Mouse (Mus musculus) ovary, postnatal 36 days (tissue): Measurements from ENCODE around the gene Tcf7l2.

ENCODE experiments used
- DNase-seq: peaks from one replicate; pipeline ENCODE4 v3.0.0; 2022; ENCODE audit warnings: low spot score, mixed read lengths

Gene Tcf7l2

DNA sequence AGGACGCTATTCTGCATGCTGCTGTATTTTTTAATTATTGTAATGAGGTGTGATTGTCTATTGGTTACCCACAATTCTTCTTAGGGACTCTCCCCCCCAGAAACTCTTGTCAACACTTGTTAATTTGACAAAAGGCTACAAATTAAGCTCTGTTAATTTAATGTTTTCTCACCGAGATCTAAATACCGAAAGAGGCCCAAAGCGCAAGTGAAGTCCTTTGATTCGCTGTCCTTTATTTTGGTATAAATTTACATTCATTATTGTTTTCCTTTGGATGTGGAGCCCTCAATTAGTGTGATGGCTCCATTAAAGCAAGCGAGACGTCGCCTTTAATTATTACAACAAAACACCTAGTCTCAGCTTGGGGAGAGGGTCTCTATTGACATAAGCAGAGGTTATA, 170.3 kb downstream of the Tcf7l2 start:
- DNase-seq = no peak

DNA sequence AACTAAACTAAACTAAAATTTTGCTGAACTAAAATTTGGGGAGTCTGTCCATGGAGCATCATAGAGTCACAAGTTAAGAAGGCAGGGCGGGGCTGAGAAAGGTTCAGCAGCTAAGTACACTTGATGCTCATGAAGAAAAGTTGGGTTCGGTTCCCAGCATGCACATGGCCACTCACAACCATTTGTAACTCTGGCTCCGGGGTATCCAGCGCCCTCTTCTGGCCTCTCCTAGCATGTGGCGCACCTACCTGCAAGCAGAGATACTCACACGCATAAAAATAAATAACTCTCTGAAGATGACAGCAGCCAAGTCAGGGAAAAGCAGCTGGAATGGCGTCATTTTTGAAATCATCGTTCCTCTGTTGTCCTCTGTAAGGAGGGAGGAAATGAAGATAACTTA, 171.2 kb downstream of the Tcf7l2 start:
- no peak for DNase-seq

DNA sequence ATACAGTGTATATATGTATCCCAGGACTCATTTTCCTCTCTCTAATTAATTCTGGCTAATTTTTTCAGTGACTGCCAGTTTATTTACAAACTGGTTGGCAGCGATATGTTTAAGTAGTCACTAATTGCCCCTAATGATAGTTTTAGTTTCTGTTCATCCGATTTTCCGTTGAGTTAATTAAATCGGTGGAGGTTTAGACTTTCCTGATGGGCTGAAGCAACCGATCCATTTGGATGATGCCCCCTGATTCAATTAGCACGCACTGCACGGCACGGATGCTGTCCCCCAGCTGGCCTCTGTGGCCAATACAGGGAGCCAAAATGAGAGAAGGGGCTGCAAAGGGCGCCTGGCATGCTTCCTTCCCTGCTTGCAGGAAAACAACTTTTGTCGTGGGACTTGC, 172.0 kb downstream of the Tcf7l2 start:
- DNase-seq = no peak

DNA sequence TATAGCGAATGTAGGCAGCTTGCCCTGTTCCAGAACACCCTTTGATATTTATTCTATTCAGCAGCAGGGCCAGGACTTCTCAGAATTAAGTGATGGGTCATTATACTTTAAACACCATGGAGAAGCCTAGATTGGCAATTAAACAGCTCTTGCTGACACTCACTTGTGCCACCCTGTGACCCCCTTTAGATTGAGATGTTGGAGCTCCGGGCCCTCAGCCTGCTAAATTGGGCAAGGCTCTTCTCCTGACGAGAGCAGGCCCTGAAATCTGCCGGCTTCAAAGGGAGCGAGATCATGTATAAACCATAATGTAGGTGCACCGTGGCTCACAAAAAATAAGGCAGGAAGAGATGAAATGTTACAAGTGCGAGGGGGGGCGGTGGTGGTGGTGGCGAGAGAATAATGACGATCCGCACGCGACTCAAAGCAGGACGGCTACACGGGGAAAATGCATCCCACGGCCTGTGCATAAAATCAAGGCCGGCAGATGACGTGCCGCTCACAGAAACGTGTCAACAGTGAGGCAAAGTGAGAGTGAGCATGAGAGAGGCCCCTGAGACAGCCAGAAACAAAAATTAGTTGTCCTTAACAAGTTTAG, 173.1 kb downstream of the Tcf7l2 start:
- no peak for DNase-seq

DNA sequence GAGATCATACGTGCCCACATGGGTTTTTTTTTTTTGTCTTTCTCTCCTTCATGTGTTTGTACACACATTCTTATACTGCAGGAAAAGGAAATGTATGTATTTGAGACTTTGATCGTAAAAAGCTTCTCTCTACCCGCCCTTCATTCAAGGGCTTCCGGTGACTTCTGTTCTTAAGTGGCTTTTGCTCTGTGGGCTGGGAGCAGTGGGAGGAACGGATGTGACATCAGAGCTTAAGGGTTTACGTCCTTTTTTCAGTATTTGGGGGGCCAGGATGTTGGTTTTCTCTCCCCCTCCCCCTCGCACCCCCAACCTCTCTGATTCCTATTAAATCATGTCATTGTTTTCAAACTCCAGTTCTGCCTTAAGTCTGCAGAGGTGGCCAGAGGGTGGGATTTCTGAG, 173.9 kb downstream of the Tcf7l2 start:
- no peak for DNase-seq

DNA sequence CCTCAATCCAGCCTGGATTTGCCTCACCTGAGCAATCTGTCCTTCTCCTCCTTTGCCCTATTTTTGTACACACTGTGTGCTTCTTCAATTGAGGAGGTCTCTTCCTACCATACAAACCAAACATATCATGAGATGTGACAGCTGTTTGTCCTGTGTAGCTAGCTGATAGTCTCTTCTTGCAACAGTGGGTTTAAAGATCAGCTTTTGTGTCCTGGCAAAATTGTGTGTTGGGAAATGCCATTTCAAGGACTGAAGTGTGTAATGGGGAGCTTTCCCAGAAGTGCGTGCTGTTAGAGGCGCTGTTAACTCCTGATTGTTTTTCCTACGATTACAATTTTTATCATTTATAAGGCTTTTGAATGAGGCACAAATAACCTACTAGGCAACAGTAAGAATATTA, 174.6 kb downstream of the Tcf7l2 start:
- no peak for DNase-seq

DNA sequence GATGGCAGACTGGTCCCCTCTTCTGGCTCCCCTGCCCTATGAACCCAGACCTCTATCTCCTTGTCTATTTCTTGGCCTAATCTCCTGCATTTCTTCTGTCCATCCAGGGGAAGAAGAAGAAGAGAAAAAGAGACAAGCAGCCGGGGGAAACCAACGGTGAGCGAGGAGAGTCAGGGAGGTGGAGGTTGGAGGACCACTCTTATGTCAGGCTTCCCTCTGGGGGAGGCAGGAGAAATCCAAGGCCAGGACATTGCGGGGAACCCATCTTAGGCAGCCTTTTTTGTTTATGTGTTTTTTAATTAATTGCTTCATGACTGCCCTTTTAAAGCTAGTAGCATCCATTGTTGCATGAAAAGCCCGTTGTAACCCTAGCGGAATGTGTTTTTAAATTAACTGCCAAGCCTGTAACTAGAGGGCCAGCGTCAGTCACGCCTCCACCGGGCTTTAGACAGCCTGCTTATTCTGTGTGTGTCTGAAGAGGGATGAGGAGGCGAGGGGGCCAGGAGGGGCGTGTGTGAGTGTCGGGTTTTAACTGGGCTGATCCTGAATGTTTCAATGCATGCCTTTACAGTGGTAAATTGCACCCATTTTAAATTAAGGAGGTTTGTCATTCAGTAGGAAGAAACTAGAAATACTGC, 182.3 kb downstream of the Tcf7l2 start:
- DNase-seq = no peak

DNA sequence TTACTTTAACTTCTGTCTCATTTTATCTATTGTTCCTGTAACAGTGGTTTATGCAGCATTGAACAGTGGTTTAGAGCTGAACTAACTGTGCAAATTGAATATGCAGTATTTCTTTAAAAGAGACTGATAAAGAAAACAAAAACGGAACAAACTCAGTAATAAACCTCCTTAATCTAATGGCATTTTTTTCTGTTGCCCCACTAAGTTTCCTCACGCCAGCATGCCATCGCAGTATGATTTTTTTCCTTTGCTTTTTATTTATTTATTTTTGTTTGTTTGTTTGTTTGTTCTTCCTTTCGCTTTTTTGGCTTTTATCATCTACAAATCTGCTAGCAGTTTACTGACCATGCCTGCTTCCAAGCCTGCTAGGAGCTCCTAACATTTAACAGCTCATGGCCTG, 183.2 kb downstream of the Tcf7l2 start:
- DNase-seq = no peak

DNA sequence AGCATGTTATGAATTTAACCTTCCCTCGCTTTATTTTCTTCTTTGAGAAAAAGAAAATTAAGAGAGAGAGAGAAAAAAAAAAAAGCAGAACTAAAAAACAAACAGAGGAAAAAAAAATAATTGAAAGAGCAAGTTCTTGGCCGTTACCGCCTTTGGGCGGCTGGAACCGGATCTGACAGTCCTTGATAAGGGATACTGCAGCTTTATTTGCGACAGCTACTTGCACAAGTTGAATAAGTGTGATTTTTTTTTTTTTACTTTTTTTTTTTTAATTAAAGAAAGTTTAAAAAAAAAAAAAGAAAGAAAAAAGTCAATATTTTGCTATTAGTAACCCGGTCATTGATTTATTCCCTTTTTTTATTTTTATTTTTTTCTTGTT, 183.8 kb downstream of the Tcf7l2 start:
- DNase-seq = peak; percentile 65

DNA sequence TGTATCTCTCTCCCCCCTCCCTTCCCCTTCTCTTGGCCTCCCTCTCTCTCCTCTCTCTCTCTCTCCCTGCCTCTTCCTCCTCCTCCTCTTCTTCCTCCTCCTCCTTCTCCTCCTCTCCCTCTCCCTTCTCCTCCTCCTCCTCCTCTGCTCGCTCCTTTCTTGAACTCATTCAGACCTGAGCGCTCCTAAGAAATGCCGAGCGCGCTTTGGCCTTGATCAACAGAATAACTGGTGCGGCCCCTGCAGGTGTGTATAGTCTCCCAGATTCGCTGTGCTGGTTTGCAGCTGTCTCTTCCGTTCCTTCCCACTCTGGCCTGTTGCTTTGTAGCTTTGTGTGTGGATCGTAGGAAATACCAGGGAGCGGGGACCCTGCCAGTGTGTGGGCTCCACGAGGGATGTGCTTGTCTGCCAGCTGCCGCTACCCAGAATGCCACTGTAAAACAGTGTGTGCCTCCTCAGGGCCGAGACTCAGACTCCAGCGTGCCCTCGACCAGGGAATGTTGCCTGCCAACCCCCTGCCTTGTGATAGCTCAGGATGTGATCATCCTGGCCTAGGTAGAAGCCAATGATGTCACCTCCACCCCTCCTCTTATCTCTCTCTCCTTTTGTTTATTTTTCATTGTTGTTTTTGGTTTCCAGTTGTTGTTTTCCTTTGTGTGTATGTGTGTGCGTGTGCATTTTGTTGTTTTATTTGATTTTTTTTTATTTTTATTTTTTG, 184.3 kb downstream of the Tcf7l2 start:
- peak; percentile 36 for DNase-seq

DNA sequence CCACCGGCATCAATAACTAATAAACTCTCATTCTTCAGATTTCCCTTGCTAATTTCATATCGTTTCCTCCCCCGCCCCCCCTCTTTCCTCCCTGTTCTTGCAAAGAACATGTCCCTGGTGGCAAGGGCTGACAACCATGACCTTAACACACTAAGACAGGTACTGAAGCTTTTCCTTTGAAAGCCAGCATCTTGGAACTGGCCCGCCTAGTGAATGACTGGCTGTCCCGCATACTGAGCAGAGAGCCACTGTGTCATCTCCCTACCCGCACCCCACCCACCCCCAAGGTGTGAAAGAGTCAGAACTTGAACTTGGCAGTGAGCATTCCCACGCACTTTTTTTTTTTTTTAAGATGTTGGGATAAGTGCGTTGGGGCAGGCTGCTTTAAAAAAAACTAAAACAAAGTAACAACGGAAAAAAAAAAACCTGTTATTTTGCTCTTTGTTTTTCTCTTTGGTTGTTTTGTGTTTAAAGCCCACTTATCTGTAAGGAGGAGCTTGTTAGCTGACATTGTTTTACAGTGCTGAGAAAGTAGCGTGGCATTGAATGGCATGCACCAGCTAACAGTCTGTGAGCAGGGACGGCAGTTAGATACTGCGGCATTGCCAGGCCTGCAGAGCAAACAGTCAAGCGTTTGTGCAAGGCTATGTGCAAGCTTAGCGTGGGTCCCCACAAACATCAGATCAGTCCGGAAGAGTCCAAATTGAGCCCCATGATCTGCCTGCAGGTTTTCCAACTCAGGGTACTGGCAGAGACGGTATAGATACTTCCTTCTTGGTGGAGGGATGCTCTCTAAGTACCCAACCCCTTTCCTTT, 185.4 kb downstream of the Tcf7l2 start:
- no peak for DNase-seq

DNA sequence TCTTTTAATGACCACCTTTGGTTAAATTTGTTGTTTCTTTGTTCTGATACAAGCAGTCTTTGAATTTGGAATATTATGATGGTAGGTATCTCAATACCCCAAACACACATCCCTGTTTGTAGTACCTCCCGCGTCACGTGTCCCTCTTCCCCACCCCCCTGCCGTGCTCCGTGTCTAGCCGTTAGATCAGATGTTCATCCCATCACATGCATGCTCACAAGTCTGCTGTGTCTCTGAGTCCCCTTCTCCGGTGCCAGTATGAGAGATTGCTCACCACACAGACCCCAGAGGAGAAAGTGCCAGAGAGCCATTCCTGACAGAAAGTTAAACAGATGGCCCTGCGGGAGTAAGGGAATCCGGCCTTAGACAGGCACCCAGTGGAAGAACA, 186.0 kb downstream of the Tcf7l2 start:
- no peak for DNase-seq

DNA sequence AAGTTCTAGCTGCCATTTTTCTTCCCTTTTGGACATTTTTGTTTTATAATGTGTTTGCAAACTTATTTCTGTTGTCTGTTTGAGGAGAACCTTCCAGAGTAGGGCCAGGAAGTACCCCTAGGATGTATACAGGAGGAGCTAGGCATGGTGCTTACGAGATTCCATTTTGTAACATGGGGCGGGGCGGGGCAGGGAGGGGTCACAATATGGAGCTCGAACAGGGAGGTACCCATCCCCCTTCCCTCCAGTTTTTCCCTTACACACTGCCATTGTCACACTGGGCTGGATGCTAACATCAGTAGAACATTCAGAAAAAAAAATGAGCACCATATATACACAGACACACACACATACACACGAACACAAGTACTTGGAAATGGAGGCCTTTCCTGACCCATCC, 187.1 kb downstream of the Tcf7l2 start:
- no peak for DNase-seq

DNA sequence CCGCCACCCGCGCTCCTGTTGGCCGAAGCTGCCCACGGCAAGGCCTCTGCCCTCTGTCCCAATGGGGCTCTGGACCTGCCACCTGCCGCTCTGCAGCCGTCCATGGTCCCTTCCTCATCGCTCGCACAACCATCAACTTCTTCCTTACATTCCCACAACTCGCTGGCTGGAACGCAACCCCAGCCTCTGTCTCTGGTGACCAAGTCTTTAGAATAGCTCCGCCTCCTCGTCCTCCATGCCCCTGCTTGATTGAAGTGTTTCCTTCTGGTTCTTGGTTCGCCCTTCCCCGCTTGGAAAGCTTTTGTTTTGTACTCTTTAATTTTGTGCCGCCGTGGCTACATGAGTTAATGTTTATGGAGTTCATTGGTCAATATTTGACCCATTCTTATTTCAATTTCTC, 190.0 kb downstream of the Tcf7l2 start:
- DNase-seq = no peak

DNA sequence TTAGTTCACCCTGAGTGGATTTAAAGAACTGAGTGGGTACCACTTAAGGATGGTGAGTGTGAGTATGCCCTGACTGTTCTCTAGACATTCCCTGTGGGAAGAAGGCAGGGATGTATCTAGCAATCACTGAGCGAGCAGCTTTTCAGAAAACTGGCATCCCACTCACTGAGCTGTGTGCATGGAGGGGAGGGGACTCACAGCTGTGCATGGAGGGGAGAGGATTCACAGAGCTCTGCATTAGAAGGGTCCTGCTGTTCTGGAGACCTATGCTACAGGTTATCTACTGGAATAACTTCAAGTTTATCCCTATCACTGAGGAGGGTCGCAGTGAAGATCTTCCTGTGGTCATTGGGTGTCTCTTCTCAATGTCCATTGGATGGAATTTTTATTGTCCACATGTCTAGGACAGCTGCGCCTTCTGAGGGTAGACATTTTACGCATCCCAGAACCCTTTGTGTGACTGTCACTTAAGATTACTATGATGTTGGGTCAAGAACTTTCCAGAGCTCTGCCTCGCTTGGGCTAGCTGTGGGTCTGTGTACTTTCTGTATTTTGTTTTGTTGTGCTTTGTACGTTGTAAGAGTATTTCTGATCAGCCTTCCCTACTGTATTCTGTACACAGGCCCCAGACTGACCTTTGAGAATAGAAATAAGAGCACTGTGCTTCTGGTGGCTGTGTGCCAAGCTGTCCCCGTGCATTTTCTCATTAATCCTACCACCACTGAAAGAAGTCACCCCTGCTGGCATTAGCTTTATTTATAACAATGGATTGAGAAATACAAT, 192.5 kb downstream of the Tcf7l2 start:
- no peak for DNase-seq

DNA sequence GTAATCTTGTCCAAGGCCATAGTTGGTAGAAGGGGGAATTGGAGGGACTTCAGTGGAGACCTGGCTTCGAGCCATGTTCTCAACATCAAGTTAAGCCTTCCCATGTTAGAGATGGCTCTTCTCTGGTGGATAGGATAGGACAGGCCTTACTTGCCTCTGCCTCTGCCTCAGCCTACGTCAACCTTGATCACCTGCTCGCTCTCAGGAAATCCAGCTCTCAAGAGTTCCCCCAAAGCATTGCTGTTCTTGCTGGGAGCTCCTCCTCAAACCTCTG, 193.0 kb downstream of the Tcf7l2 start:
- no peak for DNase-seq

DNA sequence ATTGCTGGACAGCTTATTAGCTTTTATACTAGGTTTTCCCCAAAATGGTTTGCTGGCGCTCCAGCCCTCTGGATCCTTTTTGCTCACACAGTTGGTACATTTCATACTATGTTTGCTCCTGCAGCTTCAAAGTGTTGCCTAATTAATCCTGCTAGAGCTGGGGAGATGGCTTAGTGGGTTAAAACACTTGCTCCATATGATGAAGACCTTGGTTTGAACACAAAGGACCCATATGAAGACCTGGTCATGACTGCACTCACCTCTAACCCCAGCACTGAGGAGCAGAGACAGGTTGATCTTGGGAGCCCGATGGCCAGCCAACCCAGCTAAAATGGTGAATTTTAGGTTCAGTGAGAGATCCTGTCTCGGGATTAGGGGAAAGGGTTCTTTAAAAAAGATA, 195.4 kb downstream of the Tcf7l2 start:
- no peak for DNase-seq

DNA sequence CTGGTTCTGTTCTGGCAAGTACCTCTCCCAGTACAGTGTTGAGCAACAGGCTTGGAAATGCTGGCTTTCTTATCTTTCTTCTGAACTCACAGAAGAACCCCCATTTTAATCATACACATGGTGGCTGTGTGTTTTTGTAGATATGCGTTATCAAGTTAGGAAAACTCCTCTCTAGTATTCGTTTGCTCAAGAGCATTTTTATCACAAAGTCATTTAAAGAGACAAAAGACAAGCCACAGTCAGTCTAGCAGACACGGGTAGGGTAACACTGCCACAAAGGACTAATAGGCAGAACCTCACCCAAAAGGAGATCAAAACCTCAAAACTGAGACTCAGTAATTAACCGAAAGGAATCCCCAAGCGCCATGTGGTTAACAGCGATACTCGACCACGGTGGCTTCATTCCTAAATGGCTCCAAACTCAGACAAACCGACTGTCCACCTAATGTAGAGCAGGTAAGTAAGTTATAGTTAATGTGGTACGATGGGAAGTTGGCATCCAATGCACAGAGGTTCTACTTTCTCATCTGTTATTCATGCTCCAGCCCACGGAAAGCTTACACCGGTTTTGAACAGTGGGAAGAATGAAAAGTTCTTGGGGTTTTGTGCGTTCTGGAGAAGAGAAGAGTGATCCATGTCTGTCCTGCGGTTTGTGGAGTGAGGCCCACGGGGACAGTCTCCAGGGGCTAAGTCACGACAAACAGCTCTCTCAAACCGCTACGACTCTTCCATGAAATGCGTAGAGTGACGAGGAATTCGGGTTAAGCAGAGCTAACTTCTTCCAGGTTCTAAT, 196.8 kb downstream of the Tcf7l2 start:
- DNase-seq = no peak

DNA sequence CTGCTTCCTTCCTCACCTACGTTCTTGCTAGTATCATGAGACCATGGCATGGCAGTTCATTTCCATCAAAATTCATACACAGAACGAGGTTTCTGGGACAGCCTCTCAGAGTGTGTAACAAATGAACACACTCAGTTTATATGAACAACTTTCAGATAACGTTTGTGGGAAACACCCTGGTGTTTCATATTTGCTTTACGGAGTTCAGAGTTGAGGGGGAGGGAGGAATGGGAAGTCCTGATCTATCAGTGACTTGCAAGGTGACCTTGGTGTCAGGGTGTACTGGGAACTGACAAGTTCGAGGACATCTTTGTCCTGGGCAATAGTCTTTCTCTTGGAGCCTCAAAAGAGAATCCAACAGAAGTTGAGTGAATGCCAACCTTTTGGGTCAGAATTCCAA, 197.5 kb downstream of the Tcf7l2 start:
- no peak for DNase-seq

DNA sequence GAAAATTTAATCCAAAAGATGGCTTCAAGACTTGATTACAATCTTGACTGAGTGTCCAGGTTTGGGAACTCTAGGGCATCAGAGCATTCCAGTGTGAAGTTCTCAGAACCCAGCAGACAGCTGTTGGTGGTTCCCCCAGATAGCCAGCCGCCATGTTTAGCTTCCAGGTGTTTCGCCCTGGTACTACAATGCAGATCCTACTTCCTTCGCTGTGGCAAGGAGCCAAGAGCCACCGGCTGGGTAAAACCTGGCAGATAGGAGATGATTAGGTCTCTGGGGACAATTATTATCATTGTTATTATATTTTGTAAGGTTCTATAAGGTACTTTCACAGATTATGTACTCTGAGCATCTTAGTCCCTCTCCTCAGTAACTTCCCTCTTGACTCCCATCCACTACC, 198.1 kb downstream of the Tcf7l2 start:
- no peak for DNase-seq

DNA sequence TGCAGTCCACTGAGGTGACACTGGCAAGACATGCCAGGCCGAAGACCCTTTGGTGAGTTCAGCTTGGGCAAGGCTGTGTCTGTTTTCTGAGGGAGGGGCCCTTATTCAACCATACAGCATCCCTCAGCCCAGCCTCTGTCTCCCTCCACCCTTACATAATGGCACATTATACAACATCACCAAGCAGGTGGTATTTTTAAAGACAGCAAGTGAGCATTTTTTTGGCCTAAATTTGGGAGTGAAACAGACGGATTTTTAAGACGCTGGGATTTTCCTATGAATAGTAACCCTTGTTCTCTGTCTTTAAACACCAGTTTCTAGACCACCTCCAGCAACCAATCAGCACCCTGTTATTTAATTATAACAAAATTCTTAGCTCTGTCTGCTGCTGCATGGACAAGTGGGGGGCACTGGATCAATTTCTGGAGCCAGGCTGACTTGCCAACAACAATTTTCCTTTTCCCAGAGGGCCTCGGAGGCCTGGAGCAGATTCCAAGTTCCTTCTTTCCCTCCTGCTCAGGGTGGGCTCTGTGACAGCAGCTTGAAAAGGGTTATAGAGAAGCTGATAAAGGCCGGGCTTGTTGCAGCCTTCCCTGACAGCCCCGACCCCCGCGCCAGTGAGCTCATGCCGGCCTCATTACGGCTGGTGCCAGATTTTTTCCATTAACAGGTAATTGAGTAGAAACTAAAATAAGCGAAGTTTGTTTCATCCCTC, 199.1 kb downstream of the Tcf7l2 start:
- DNase-seq = no peak
